Mouse (Mus musculus) frontal cortex, postnatal 25 days (tissue): Measurements from ENCODE around the gene Ntm.

Experiments used
- DNase-seq, 2 experiments: peaks; one replicate each; pipeline ENCODE4 v3.0.0; 2022; ENCODE audit warnings: low spot score in 2 of 2

The Ntm gene

GRCm38 (mm10) chr9:29586381-29586770 lies 376.6 kb downstream of the Ntm start:
- DNase-seq: no peak

DNA sequence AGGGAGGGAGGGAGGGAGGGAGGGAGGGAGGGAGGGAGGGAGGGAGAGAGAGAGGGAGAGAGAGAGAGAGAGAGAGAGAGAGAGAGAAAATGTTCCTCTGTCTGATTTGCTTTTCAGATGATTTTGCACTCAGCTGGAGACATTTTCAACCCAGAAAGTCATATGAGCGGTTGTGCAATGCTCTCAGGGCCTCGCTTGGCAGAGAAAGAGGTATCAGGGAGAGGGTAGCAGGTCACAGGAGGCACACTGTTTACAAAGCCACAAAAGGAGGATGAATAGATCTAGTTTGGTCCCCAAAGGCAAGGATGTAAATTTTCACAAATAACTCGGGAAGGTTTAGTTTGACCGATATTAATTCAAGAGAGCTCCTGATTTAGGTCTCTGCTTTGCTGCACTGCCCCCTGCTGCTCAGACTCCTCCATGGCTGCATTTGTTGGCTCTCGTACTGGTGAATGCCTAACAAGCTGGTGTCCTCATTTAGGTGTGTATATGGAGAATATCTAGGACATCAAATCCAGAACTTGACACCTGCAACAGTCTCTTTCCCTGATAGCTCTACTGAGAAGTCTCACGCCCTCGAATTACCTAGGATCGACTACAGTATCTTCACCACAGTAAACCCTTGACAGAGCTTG lies 377.1 kb downstream of the Ntm start:
- DNase-seq: peak; percentile 65 to 68

- no peak for DNase-seq
These were observed 384.7 kb downstream of the Ntm start for GRCm38 (mm10) chr9:29578226-29578625.

DNA sequence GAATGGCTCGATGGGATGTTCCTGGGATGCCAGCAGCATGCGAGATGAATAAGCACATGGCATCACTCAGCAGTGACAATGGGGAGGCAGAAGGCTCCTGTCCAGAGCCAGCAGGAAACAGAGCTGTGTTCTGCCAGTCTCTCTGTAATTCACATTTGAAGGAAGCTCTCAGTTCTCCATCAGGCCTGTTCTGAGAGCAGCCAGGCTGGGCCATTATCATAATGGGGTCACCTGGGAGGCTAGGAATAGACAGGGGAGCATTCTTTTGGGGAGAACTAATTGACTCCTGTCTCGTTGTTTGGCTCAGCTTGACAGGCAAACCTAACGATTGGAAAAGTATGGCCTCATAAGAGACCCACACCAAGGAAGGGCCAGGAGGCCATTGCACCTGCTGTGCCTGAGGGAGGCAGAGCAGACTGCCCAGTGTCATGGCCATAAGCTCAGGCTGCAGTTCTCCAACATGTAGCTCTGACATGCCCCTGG lies 386.8 kb downstream of the Ntm start:
- no peak for DNase-seq

- no peak for DNase-seq
These were observed 388.4 kb downstream of the Ntm start for GRCm38 (mm10) chr9:29574548-29574947.

GRCm38 (mm10) chr9:29568571-29568970 lies 394.4 kb downstream of the Ntm start:
- DNase-seq: no peak

GRCm38 (mm10) chr9:29562419-29563071 lies 400.4 kb downstream of the Ntm start:
- DNase-seq: no peak

DNA sequence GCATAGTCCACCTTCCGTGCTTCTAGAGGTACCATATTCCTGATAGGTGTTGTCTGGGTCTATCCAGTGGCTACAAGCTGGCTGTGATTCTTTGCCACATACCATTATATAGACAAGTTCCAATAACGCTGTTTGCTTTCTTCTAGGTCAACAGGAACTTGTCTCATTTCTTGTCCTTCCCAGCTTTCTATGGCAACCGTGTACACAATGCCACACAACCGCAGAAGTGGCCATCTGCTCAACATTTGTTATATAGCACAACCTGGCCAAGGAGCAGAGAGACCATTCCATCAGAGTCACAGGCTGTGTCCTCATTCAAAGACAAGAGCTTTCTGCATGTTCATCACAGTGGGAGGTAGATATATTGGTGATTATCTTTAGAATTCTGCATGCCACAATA lies 404.0 kb downstream of the Ntm start:
- no peak for DNase-seq

DNA sequence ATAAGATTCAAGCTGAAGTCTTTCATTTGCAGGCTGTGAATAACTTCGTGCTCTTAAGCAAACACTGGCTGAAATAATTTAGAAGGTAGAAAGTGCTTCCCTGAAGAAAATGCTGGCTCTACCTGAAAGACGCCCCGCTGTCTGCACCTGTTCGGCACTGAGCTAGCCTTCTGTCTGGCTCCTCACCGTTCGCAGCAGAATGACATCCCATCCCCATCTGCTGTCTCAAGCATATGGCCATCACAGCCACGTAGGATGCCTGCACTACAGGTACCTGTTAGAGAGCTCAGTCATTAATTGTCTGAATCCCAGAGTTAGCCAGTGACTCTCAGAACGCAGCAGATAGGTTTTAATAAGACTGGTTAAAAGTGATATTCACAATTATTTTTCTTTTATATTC lies 412.4 kb downstream of the Ntm start:
- DNase-seq: no peak

- no peak for DNase-seq
These were observed 412.8 kb downstream of the Ntm start for GRCm38 (mm10) chr9:29550107-29550506.

GRCm38 (mm10) chr9:29536415-29536814 lies 426.5 kb downstream of the Ntm start:
- DNase-seq: no peak

DNA sequence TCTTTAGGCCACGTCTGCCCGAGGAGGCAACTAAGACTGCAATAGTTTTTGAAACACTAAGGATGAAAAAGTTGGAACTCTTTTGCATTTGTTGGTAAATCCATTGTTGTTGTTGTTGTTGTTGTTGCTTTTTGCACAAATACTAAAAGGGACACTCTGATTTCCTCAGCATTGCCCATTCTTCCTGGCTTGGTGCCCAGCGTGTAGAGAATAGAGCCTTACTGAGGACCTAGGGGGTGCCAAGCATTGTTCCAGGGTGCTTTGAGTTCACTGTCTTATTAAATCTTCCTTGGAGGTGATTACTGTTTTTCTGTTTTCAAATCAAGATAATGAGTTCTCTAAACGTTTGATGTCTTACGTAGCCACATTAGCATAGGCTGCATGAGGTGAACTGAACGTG lies 428.2 kb downstream of the Ntm start:
- DNase-seq: no peak

GRCm38 (mm10) chr9:29534304-29534703 lies 428.6 kb downstream of the Ntm start:
- no peak for DNase-seq

DNA sequence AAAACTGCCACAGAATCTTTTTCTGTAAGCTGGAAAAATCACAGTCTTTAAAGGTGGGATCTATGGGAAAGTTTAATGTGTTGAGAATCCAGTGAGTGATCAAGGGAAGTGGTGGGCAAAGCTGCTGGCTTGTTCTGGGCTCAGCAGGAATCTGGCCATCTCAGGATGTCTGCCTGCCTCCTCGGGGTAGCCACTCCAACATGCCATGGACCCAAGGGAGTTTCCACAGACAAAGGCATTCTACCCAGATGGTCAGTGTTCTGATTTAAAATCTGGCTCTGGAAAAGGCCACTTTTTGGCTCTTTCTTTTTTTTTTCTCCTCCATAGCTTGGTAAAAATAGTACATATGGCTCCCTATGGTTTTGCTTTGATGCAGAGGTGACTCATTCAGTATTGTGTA lies 429.4 kb downstream of the Ntm start:
- no peak for DNase-seq

GRCm38 (mm10) chr9:29531147-29531917 lies 431.6 kb downstream of the Ntm start:
- no peak for DNase-seq

DNA sequence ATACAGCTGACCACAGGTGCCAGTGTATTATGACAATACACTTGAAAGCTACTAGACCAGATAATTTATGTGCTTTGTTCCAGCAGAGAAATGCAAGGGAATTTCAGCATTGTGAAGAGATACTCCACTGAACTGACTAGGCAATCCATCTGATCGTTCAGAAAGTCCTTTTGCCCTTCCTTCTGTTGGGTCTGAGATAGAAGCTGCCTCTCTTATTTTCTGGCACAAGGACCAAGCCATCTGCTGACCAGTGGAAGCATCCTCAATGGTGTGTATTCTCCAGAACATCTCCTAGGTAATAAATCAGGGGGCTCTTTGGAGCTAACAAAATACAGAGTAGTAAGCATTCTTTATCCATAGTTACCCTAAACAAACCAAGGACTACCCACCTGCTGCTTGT lies 438.8 kb downstream of the Ntm start:
- no peak for DNase-seq

DNA sequence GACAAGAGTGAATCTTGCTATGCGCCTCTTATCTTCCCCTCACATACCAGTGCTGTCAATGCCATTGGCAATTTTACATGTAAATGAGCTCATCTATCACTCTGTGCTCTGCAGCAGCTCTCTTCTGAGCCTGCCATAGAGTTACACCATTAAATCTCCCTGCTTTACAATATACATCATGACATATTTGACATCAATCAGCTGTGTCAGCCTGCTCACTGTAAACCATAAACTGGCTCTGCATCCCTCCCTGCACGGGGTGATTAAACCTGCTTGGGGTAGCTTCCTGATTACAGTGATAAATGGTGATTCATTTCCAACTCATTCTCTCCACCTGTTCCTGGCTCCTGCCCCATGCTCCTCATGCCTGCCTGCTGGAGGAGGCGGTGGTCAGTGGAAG lies 439.7 kb downstream of the Ntm start:
- no peak for DNase-seq

- DNase-seq: no peak
These were observed 443.8 kb downstream of the Ntm start for GRCm38 (mm10) chr9:29519181-29519580.

GRCm38 (mm10) chr9:29516688-29517087 lies 446.3 kb downstream of the Ntm start:
- DNase-seq: no peak

DNA sequence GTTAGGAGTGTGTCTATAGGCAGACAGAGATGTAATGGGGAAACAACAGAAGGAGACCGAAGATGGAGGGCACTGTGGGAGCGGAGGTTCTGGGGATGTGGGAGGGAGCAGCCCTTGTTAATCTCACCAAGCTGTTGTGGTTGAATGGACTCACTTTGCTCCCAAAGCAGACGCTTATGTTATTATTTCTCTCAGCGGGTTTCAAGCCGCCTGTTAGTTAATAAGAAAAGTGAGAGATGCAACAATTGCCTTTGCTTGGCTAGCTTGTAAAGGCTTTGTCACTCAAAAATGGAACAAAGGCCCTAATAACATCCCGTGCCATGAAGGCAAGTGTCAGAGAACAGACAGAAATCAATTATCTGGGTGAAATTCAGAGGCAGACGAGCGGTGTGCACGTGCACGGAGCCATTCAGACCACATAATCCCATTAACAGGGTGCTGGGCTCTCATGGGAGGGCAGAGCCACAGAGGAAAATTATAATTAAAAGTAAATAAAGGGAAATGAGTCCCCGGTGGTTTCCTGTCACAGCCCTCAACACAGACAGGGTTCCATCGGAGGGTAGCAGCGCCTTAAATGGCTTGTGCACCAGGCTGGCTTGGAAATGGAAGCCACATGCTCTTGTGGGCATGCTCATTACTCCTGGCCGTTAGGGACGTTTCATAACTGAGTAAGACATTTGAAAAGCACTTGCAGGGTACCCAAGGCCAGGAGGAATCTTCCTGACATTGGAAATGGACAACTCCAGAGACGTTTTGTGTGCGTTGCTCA lies 448.2 kb downstream of the Ntm start:
- DNase-seq: no peak

- no peak for DNase-seq
These were observed 466.9 kb downstream of the Ntm start for GRCm38 (mm10) chr9:29496002-29496401.

- no peak for DNase-seq
These were observed 480.7 kb downstream of the Ntm start for GRCm38 (mm10) chr9:29482272-29482671.
